Mouse (Mus musculus): ENCODE measurements around the gene Helq. TPM values are rescaled to one million over a fixed set of nuclear protein-coding genes. Genes with fewer than 3 reads are reported as not detected.

The Helq gene
- polyA plus RNA-seq, 1 experiment from 2014 or later = 17.2 TPM

DNA sequence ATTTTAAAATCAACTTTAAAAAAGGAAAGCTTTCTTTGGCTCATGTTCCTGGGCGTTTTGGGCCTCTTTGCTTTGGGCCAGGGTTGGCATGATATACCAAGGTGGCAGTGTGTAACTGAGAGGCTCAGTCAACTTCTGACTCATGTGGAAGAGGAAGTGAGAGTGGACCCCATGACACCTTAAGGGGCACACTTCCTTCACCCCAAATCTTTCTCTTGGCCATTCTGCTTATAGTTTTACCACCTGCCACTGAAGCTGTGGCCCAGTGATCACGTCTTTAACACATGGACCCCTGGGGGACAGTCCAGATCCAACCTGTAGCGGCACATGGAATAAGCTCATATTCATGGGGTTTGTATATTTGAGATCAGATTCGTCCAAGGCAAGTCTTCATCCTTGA is 72.4 kb downstream of the Helq start:
- Histone ChIP-seq H3K4me3 (ENCODE audit: low read length) (no peak overlapping the region), H3K4me1 (ENCODE audit: control insufficient read depth, insufficient read depth, low read depth, low read length) (no peaks in the 10 kb centered on the region), H3K27ac (ENCODE audit: low read depth, low read length) (no peak overlapping the region), H3K4me2 (ENCODE audit: low read length) (no peak overlapping the region), H3K36me3 (ENCODE audit: control insufficient read depth, insufficient read depth, low read length) (no peaks in the 10 kb centered on the region), H3K9ac (ENCODE audit: low read depth, low read length) (no peak overlapping the region), H3K27me3 (replicated peaks; ENCODE audit: control insufficient read depth, insufficient read depth, low read length) (no peaks in the 10 kb centered on the region), H3K9me3 (ENCODE audit: control insufficient read depth, low read length) (no peaks in the 10 kb centered on the region)
- ATAC-seq = no peak
- WGBS = 82% methylated on average over 4 of the region's 4 CpGs

DNA sequence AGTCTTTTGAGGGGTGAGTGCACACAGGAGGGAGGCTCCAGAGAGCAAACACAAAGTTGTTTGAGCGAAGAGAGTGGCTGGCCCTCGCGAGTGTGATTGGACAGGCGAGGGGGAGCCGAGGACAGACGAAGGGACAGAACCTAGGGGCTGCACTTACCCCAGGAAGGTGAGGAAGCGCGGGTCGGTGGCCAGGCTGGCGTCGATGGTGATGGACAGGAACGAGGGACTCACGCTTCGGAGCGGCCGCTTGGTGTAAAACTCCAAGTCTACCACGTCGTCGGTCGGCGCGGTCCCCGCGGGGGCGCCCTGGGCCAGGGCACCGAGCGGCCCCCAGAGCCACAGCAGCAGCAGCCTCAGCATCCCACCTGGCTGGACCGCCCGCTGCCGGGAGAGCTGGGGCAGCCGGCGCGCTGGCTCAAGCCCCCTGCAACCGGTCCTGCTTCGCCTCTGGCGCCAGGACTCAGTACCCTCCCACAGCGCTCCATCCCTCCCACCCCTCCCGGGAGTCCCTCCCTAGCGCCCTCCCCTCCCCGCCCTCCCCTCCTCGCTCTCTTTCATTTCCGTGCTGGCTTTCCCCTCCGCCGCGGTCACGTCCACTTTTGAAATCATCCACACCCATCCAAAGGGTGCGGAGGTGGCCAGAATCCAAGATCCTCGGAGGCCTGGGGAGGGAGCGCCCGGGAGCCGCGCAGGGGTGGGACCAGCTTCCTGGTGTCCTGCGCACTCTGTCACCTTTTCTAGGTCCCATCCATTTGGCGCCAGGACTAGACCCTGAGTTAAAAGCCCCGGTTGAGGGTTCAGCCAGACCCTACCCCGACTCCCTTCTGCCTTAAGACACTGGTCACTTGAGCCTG is 78.9 kb downstream of the Helq start, which contains the start of gene Hpse:
Hpse (minus strand) TSS at position 482 of the 854 bp plus-strand sequence.
- Histone ChIP-seq H3K36me3 (ENCODE audit: control insufficient read depth, insufficient read depth, low read length) (no peaks in the 10 kb centered on the region), H3K4me3 (ENCODE audit: low read length) (peak within 1 kb of the TSS; percentile 49)

DNA sequence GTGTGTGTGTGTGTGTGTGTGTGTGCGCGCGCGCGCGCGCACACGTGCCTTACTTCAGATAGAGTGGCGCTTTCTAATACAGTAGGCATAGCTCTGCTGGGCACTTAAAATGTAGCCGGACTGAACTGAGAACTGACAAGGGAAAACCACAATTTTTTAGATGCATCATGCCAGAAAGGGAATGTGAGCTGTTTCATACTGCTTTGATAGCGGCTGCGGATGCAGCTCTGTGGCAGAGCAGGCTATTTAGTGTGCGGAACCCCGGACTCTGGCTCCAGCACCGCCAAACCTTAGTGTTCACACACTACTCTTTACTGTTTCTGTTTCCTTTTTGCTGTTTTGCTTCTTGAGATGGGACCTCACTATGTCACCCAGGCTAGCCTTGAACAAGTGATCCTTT is 81.6 kb downstream of the Helq start:
- Histone ChIP-seq H3K9ac (ENCODE audit: low read depth, low read length) (no peak overlapping the region), H3K9me3 (ENCODE audit: control insufficient read depth, low read length) (no peaks in the 10 kb centered on the region), H3K4me1 (ENCODE audit: control insufficient read depth, insufficient read depth, low read depth, low read length) (peaks cover 11% of the 10 kb centered on the region), H3K4me3 (ENCODE audit: low read length) (no peak overlapping the region), H3K27ac (ENCODE audit: low read depth, low read length) (no peak overlapping the region), H3K4me2 (ENCODE audit: low read length) (no peak overlapping the region), H3K36me3 (ENCODE audit: control insufficient read depth, insufficient read depth, low read length) (no peaks in the 10 kb centered on the region), H3K27me3 (replicated peaks; ENCODE audit: control insufficient read depth, insufficient read depth, low read length) (peaks cover 11% of the 10 kb centered on the region)
- ATAC-seq = no peak
- 93% methylated on average over 15 of the region's 15 CpGs for WGBS

More for the DNA sequence above, 78.9 kb downstream of the Helq start, which contains the start of gene Hpse:
- WGBS = under 1% methylated on average over 45 of the region's 56 CpGs
- Histone ChIP-seq H3K27me3 (replicated peaks; ENCODE audit: control insufficient read depth, insufficient read depth, low read length) (peaks cover 11% of the 10 kb centered on the region), H3K27ac (ENCODE audit: low read depth, low read length) (no peak within 1 kb of the TSS), H3K9ac (ENCODE audit: low read depth, low read length) (peak within 1 kb of the TSS; percentile 62), H3K4me1 (ENCODE audit: control insufficient read depth, insufficient read depth, low read depth, low read length) (peaks cover 11% of the 10 kb centered on the region), H3K9me3 (ENCODE audit: control insufficient read depth, low read length) (no peaks in the 10 kb centered on the region), H3K4me2 (ENCODE audit: low read length) (peak within 1 kb of the TSS; percentile 95)
- ATAC-seq = peak; percentile 73

Other genes starting within 250 kb of the Helq start
- gene Plac8, start 226.4 kb downstream of the Helq start, polyA plus RNA-seq (2015; fragmentation: Nextera tagmentation; extraction: Ambion mirVana) = 0.65 and 0.66 TPM in 2 replicates
- 49.6 and 49.8 TPM in 2 replicates for gene Coq2, start 123.5 kb downstream of the Helq start, polyA plus RNA-seq (2015; fragmentation: Nextera tagmentation; extraction: Ambion mirVana)
- gene Hpse, start 78.9 kb downstream of the Helq start, polyA plus RNA-seq (2015; fragmentation: Nextera tagmentation; extraction: Ambion mirVana) = 0.56 and 0.66 TPM in 2 replicates
- 130 and 139 TPM in 2 replicates for gene Mrps18c, start within 50 bp of the Helq start, polyA plus RNA-seq (2015; fragmentation: Nextera tagmentation; extraction: Ambion mirVana)
- gene Abraxas1, start 22.4 kb upstream of the Helq start, polyA plus RNA-seq (2015; fragmentation: Nextera tagmentation; extraction: Ambion mirVana) = 13.1 and 14.3 TPM in 2 replicates
- 1.4 and 1.6 TPM in 2 replicates for gene Gpat3, start 47.1 kb upstream of the Helq start, polyA plus RNA-seq (2015; fragmentation: Nextera tagmentation; extraction: Ambion mirVana)

All from hindbrain, embryonic 16.5 days (tissue).